Mouse (Mus musculus) B cell, adult 2 months (primary cell): Measurements from ENCODE around the gene Fcgrt.

Source experiments
- DNase-seq, 2 experiments: peaks; one replicate each; pipeline ENCODE4 v3.0.0; 2022

The Fcgrt gene

GRCm38 (mm10) chr7:45053931-45054510, 49.6 kb downstream of the Fcgrt start:
- peak; percentile 91 to 95 for DNase-seq

- peak; percentile 66 to 74 for DNase-seq
Observed at GRCm38 (mm10) chr7:45053117-45053930, 50.3 kb downstream of the Fcgrt start.

GRCm38 (mm10) chr7:45052862-45053116, 50.9 kb downstream of the Fcgrt start, which contains the start of gene Prr12:
Gene Prr12, minus strand, starts transcription at chr7:45052881.
- DNase-seq = no peak

GRCm38 (mm10) chr7:45052181-45052861, 51.3 kb downstream of the Fcgrt start:
- peak; percentile 28 to 46 for DNase-seq

GRCm38 (mm10) chr7:45051601-45051974, 52.1 kb downstream of the Fcgrt start:
- DNase-seq = no peak

GRCm38 (mm10) chr7:45050945-45051600, 52.6 kb downstream of the Fcgrt start:
- DNase-seq = peak; percentile 35 to 47

- DNase-seq = no peak
Observed at GRCm38 (mm10) chr7:45048923-45049657, 54.6 kb downstream of the Fcgrt start.

GRCm38 (mm10) chr7:45048001-45048890, 55.4 kb downstream of the Fcgrt start:
- DNase-seq = no peak

GRCm38 (mm10) chr7:45047491-45047890, 56.2 kb downstream of the Fcgrt start:
- DNase-seq = no peak

- no peak for DNase-seq
Observed at GRCm38 (mm10) chr7:45046853-45047350, 56.7 kb downstream of the Fcgrt start.

GRCm38 (mm10) chr7:45045741-45046140, 57.9 kb downstream of the Fcgrt start:
- no peak for DNase-seq

- DNase-seq = no peak
Observed at GRCm38 (mm10) chr7:45043307-45043706, 60.3 kb downstream of the Fcgrt start.
